Mouse (Mus musculus): ENCODE results near the gene Fuom. TPM values are rescaled to one million over a fixed set of nuclear protein-coding genes. Genes with fewer than 3 reads are reported as not detected.

Gene Fuom
- total and polyA plus RNA-seq, 2 experiments from 2014 or later = 64.2 to 158 TPM

GRCm38 (mm10) chr7:140116329-140117054 lies 14.3 kb upstream of the Fuom start, which contains the start of gene Echs1:
Echs1 (minus strand) TSS chr7:140116476.
- peak within 1 kb of the TSS; percentile 92 for H3K27ac ChIP-seq (ENCODE audit: low read depth)
- peaks cover 16% of the 10 kb centered on the region for H3K36me3 ChIP-seq (replicated peaks; ENCODE audit: control insufficient read depth, insufficient read depth, low read length)
- H3K9me3 ChIP-seq (replicated peaks; ENCODE audit: control insufficient read depth, low read length) = no peaks in the 10 kb centered on the region
- H3K4me3 ChIP-seq (ENCODE audit: low read depth, low read length) = peak within 1 kb of the TSS; percentile 71
- peak; percentile 96 for ATAC-seq (ENCODE audit: insufficient read depth, low read depth)
- no peak for TF ChIP-seq CTCF (IDR thresholded peaks at IDR 0.05; ENCODE audit: low read depth)
- 0 out of 2 replicates have a peak, but pooled peaks have one; percentile 19 for TF ChIP-seq EP300 (IDR thresholded peaks at IDR 0.05; ENCODE audit: low read depth)
- no peaks in the 10 kb centered on the region for H3K27me3 ChIP-seq (ENCODE audit: control insufficient read depth, insufficient read depth, low read length)
- H3K9ac ChIP-seq (replicated peaks; ENCODE audit: low read depth, low read length) = peak within 1 kb of the TSS; percentile 60
- peak; percentile 95 for DNase-seq (ENCODE audit: low spot score)
- WGBS = 3% methylated on average over 28 of the region's 28 CpGs
- H3K4me1 ChIP-seq (ENCODE audit: control insufficient read depth, insufficient read depth) = peaks cover 4% of the 10 kb centered on the region; the same call in 1 of the 2 replicates
- peak within 1 kb of the TSS; percentile 68 for H3K4me2 ChIP-seq (ENCODE audit: low read depth, low read length)

- 0 out of 2 replicates have a peak, but pooled peaks have one; percentile 4 for TF ChIP-seq EP300 (IDR thresholded peaks at IDR 0.05; ENCODE audit: low read depth)
- TF ChIP-seq CTCF (IDR thresholded peaks at IDR 0.05; ENCODE audit: low read depth) = no peak
- Histone ChIP-seq H3K36me3 (replicated peaks; ENCODE audit: control insufficient read depth, insufficient read depth, low read length) (peaks cover 22% of the 10 kb centered on the region), H3K9me3 (replicated peaks; ENCODE audit: control insufficient read depth, low read length) (no peaks in the 10 kb centered on the region), H3K4me3 (ENCODE audit: low read depth, low read length) (peak within 1 kb of the TSS; percentile 71), H3K4me2 (ENCODE audit: low read depth, low read length) (peak within 1 kb of the TSS; percentile 68), H3K27me3 (ENCODE audit: control insufficient read depth, insufficient read depth, low read length) (no peaks in the 10 kb centered on the region), H3K27ac (ENCODE audit: low read depth) (peak within 1 kb of the TSS; percentile 92), H3K4me1 (ENCODE audit: control insufficient read depth, insufficient read depth) (peaks cover 4% of the 10 kb centered on the region; the same call in 1 of the 2 replicates), H3K9ac (replicated peaks; ENCODE audit: low read depth, low read length) (peak within 1 kb of the TSS; percentile 60)
- DNase-seq (ENCODE audit: low spot score) (peak; percentile 84), ATAC-seq (ENCODE audit: insufficient read depth, low read depth) (peak; percentile 75)
- under 1% methylated on average over 23 of the region's 23 CpGs for WGBS
Measured at GRCm38 (mm10) chr7:140115583-140116328, 13.5 kb upstream of the Fuom start, which contains the start of gene Paox. Paox (plus strand) TSS chr7:140115799.

- no peaks in the 10 kb centered on the region for H3K27me3 ChIP-seq (ENCODE audit: control insufficient read depth, insufficient read depth, low read length)
- 52% methylated on average over 3 of the region's 3 CpGs for WGBS
- no peak overlapping the region for H3K4me3 ChIP-seq (ENCODE audit: low read depth, low read length)
- TF ChIP-seq EP300 (IDR thresholded peaks at IDR 0.05; ENCODE audit: low read depth) (no peak), CTCF (IDR thresholded peaks at IDR 0.05; ENCODE audit: low read depth) (no peak)
- DNase-seq (ENCODE audit: low spot score) (no peak), ATAC-seq (ENCODE audit: insufficient read depth, low read depth) (no peak)
- peaks cover 1% of the 10 kb centered on the region; the same call in 1 of the 2 replicates for H3K4me1 ChIP-seq (ENCODE audit: control insufficient read depth, insufficient read depth)
- H3K27ac ChIP-seq (ENCODE audit: low read depth) = no peak overlapping the region
- H3K36me3 ChIP-seq (replicated peaks; ENCODE audit: control insufficient read depth, insufficient read depth, low read length) = peaks cover 59% of the 10 kb centered on the region
- no peaks in the 10 kb centered on the region for H3K9me3 ChIP-seq (replicated peaks; ENCODE audit: control insufficient read depth, low read length)
- no peak overlapping the region for H3K4me2 ChIP-seq (ENCODE audit: low read depth, low read length)
- H3K9ac ChIP-seq (replicated peaks; ENCODE audit: low read depth, low read length) = no peak overlapping the region
Measured at GRCm38 (mm10) chr7:140111943-140112342, 9.7 kb upstream of the Fuom start.

GRCm38 (mm10) chr7:140104009-140104408 lies 1.8 kb upstream of the Fuom start:
- Histone ChIP-seq H3K27me3 (ENCODE audit: control insufficient read depth, insufficient read depth, low read length) (no peaks in the 10 kb centered on the region), H3K36me3 (replicated peaks; ENCODE audit: control insufficient read depth, insufficient read depth, low read length) (peaks cover 45% of the 10 kb centered on the region), H3K27ac (ENCODE audit: low read depth) (no peak overlapping the region), H3K9ac (replicated peaks; ENCODE audit: low read depth, low read length) (no peak overlapping the region), H3K4me1 (ENCODE audit: control insufficient read depth, insufficient read depth) (0 out of 2 replicates have a peak, but pooled peaks cover 3% of the 10 kb centered on the region), H3K9me3 (replicated peaks; ENCODE audit: control insufficient read depth, low read length) (no peaks in the 10 kb centered on the region), H3K4me2 (ENCODE audit: low read depth, low read length) (no peak overlapping the region), H3K4me3 (ENCODE audit: low read depth, low read length) (no peak overlapping the region)
- WGBS = 81% methylated on average over 4 of the region's 4 CpGs
- ATAC-seq (ENCODE audit: insufficient read depth, low read depth) (no peak), DNase-seq (ENCODE audit: low spot score) (no peak)
- TF ChIP-seq CTCF (IDR thresholded peaks at IDR 0.05; ENCODE audit: low read depth) (no peak), EP300 (IDR thresholded peaks at IDR 0.05; ENCODE audit: low read depth) (no peak)

GRCm38 (mm10) chr7:140101498-140101897 lies 743 bp downstream of the Fuom start:
- no peak for TF ChIP-seq CTCF (IDR thresholded peaks at IDR 0.05; ENCODE audit: low read depth)
- Histone ChIP-seq H3K4me2 (ENCODE audit: low read depth, low read length) (peak overlapping the region; percentile 74), H3K9me3 (replicated peaks; ENCODE audit: control insufficient read depth, low read length) (no peaks in the 10 kb centered on the region), H3K4me3 (ENCODE audit: low read depth, low read length) (peak overlapping the region; percentile 45), H3K27me3 (ENCODE audit: control insufficient read depth, insufficient read depth, low read length) (no peaks in the 10 kb centered on the region), H3K27ac (ENCODE audit: low read depth) (peak overlapping the region; percentile 94), H3K9ac (replicated peaks; ENCODE audit: low read depth, low read length) (peak overlapping the region; percentile 67), H3K4me1 (ENCODE audit: control insufficient read depth, insufficient read depth) (0 out of 2 replicates have a peak, but pooled peaks cover 3% of the 10 kb centered on the region), H3K36me3 (replicated peaks; ENCODE audit: control insufficient read depth, insufficient read depth, low read length) (peaks cover 28% of the 10 kb centered on the region)
- ATAC-seq (ENCODE audit: insufficient read depth, low read depth) (peak; percentile 12; the same call in 1 of the 2 replicates), DNase-seq (ENCODE audit: low spot score) (no peak)
- 64% methylated on average over 10 of the region's 10 CpGs for WGBS
